Mouse (Mus musculus): ENCODE results near the gene Rab22a. TPM values are rescaled to one million over a fixed set of nuclear protein-coding genes. Genes with fewer than 3 reads are reported as not detected.
"Not testable (repeated sequence)": the region's sequence is repeated elsewhere in the genome, so short reads cannot be mapped to it uniquely, and the experiment has no call there.

The Rab22a gene
- total RNA-seq, 1 experiment from 2014 or later = 8.4 TPM

- no peak for ATAC-seq (replicated peaks; ENCODE audit: low read depth, poor library complexity, severe bottlenecking)
Measured at GRCm38 (mm10) chr2:173714620-173715218, 55.2 kb downstream of the Rab22a start.

- no peak for ATAC-seq (replicated peaks; ENCODE audit: low read depth, poor library complexity, severe bottlenecking)
Measured at GRCm38 (mm10) chr2:173716966-173717365, 57.4 kb downstream of the Rab22a start.

- not testable (repeated sequence) for ATAC-seq (replicated peaks; ENCODE audit: low read depth, poor library complexity, severe bottlenecking)
Measured at GRCm38 (mm10) chr2:173719115-173719514, 59.6 kb downstream of the Rab22a start, which contains the start of gene 1700010B08Rik. Gene 1700010B08Rik, plus strand, starts transcription at chr2:173719415.

- no peak for ATAC-seq (replicated peaks; ENCODE audit: low read depth, poor library complexity, severe bottlenecking)
Measured at GRCm38 (mm10) chr2:173722251-173722857, 62.8 kb downstream of the Rab22a start.

GRCm38 (mm10) chr2:173724382-173724781 is 64.8 kb downstream of the Rab22a start:
- ATAC-seq (replicated peaks; ENCODE audit: low read depth, poor library complexity, severe bottlenecking) = no peak

- ATAC-seq (replicated peaks; ENCODE audit: low read depth, poor library complexity, severe bottlenecking) = no peak
Measured at GRCm38 (mm10) chr2:173724940-173725807, 65.6 kb downstream of the Rab22a start.

GRCm38 (mm10) chr2:173725819-173726218 is 66.3 kb downstream of the Rab22a start:
- no peak for ATAC-seq (replicated peaks; ENCODE audit: low read depth, poor library complexity, severe bottlenecking)

GRCm38 (mm10) chr2:173730444-173730966 is 70.9 kb downstream of the Rab22a start:
- ATAC-seq (replicated peaks; ENCODE audit: low read depth, poor library complexity, severe bottlenecking) = no peak

GRCm38 (mm10) chr2:173734426-173734825 is 74.9 kb downstream of the Rab22a start:
- no peak for ATAC-seq (replicated peaks; ENCODE audit: low read depth, poor library complexity, severe bottlenecking)

- peak; percentile 93 for ATAC-seq (replicated peaks; ENCODE audit: low read depth, poor library complexity, severe bottlenecking)
Measured at GRCm38 (mm10) chr2:173737222-173737989, 77.8 kb downstream of the Rab22a start, which contains the start of gene Vapb. Gene Vapb, plus strand, starts transcription at chr2:173737511.

- peak; percentile 24 for ATAC-seq (replicated peaks; ENCODE audit: low read depth, poor library complexity, severe bottlenecking)
Measured at GRCm38 (mm10) chr2:173738232-173738631, 78.7 kb downstream of the Rab22a start.

GRCm38 (mm10) chr2:173739107-173739506 is 79.5 kb downstream of the Rab22a start:
- peak; percentile 57 for ATAC-seq (replicated peaks; ENCODE audit: low read depth, poor library complexity, severe bottlenecking)

GRCm38 (mm10) chr2:173742090-173742489 is 82.5 kb downstream of the Rab22a start:
- no peak for ATAC-seq (replicated peaks; ENCODE audit: low read depth, poor library complexity, severe bottlenecking)

GRCm38 (mm10) chr2:173742744-173743143 is 83.2 kb downstream of the Rab22a start:
- no peak for ATAC-seq (replicated peaks; ENCODE audit: low read depth, poor library complexity, severe bottlenecking)

- peak; percentile 29; the same call in 1 of the 2 replicates for ATAC-seq (replicated peaks; ENCODE audit: low read depth, poor library complexity, severe bottlenecking)
Measured at GRCm38 (mm10) chr2:173744070-173744815, 84.7 kb downstream of the Rab22a start.

GRCm38 (mm10) chr2:173748961-173749659 is 89.5 kb downstream of the Rab22a start:
- ATAC-seq (replicated peaks; ENCODE audit: low read depth, poor library complexity, severe bottlenecking) = no peak

GRCm38 (mm10) chr2:173755433-173756144 is 96.0 kb downstream of the Rab22a start:
- no peak for ATAC-seq (replicated peaks; ENCODE audit: low read depth, poor library complexity, severe bottlenecking)

Data from common myeloid progenitor, adult 5-6 weeks (primary cell).